ENCODE assay signal across 17 mouse cellular contexts in genomic region chrX:22848778-22849177, GRCm38 (mm10).
"Had no signal": no experiment of that assay in that cellular context is flagged by ENCODE, and none has a peak within 500 bp of the region (broad histone marks: within the 10 kb centered on the region; RNA-seq: fewer than 3 reads in every experiment).

No protein-coding gene starts in this region.

- H3K27ac ChIP-seq: lung, embryonic 15.5 days; macrophage; neural tube, embryonic 12.5 days; stomach, embryonic 15.5 days; stomach, postnatal 0 days had no signal

- H3K9ac ChIP-seq: lung, embryonic 15.5 days; midbrain, embryonic 13.5 days; midbrain, embryonic 15.5 days; neural tube, embryonic 12.5 days; stomach, embryonic 15.5 days had no signal

- DNase-seq: lung, adult 2 months; lung, postnatal 14 days; lung, postnatal 36 days; right cerebral cortex, postnatal 14 days; thymus, adult 2 months; thymus, postnatal 25 days; thymus, postnatal 4 days had no signal

- ATAC-seq: lung, postnatal 0 days had no signal

- H3K27me3 ChIP-seq: lung, embryonic 15.5 days; megakaryocyte, embryonic 14.5 days; midbrain, embryonic 13.5 days; midbrain, embryonic 15.5 days; neural tube, embryonic 12.5 days; stomach, embryonic 15.5 days had no signal

- H3K36me3 ChIP-seq: lung, embryonic 15.5 days; midbrain, embryonic 13.5 days; midbrain, embryonic 15.5 days; neural tube, embryonic 12.5 days; stomach, embryonic 15.5 days had no signal

- H3K4me1 ChIP-seq: lung, embryonic 15.5 days; megakaryocyte, embryonic 14.5 days; midbrain, embryonic 13.5 days; midbrain, embryonic 15.5 days; neural tube, embryonic 12.5 days; stomach, embryonic 15.5 days had no signal

- H3K4me2 ChIP-seq: lung, embryonic 15.5 days; midbrain, embryonic 11.5 days; midbrain, embryonic 13.5 days; midbrain, embryonic 15.5 days; neural tube, embryonic 12.5 days; stomach, embryonic 15.5 days had no signal

- H3K9me3 ChIP-seq: lung, embryonic 15.5 days; megakaryocyte, embryonic 14.5 days; midbrain, embryonic 13.5 days; midbrain, embryonic 15.5 days; neural tube, embryonic 12.5 days; stomach, embryonic 15.5 days had no signal

- H3K4me3 ChIP-seq: lung, embryonic 15.5 days; megakaryocyte, embryonic 14.5 days; midbrain, embryonic 13.5 days; midbrain, embryonic 15.5 days; neural tube, embryonic 12.5 days; stomach, embryonic 15.5 days had no signal
